In genomic region chr6:127142154-127143123, GRCm38 (mm10) we compare ENCODE assay signal across 8 mouse cellular contexts. TPM values are rescaled to one million over a fixed set of nuclear protein-coding genes. Genes with fewer than 3 reads are reported as not detected.
DNase-seq lines count a peak whose midpoint lies in the region; ATAC-seq and TF ChIP-seq lines count a peak whose summit lies in the region.

No protein-coding gene starts in this region.

- H3K27ac ChIP-seq in forebrain, embryonic 11.5 days (ENCODE audit: low read depth, low read length) = no peak overlapping the region
- H3K27ac ChIP-seq in hindbrain, postnatal 0 days = 0 out of 2 replicates have a peak overlapping the region, but pooled peaks have one; percentile 15
- no peak overlapping the region; the same call in 1 of the 2 replicates for H3K27ac ChIP-seq in neural tube, embryonic 14.5 days (ENCODE audit: low read depth, low read length)

- H3K9me3 ChIP-seq in forebrain, embryonic 11.5 days (ENCODE audit: control insufficient read depth, low read length) = no peaks in the 10 kb centered on the region
- no peaks in the 10 kb centered on the region for H3K9me3 ChIP-seq in hindbrain, postnatal 0 days (ENCODE audit: low read length)
- no peaks in the 10 kb centered on the region for H3K9me3 ChIP-seq in neural tube, embryonic 14.5 days (ENCODE audit: control insufficient read depth, low read length)

- H3K4me3 ChIP-seq in forebrain, embryonic 11.5 days (ENCODE audit: low read depth, low read length) = no peak overlapping the region
- no peak overlapping the region for H3K4me3 ChIP-seq in hindbrain, postnatal 0 days (ENCODE audit: low read length)
- H3K4me3 ChIP-seq in neural tube, embryonic 14.5 days (ENCODE audit: low read depth, low read length) = no peak overlapping the region

- 26% methylated on average over 10 of the region's 10 CpGs for WGBS in forebrain, embryonic 11.5 days
- 15% methylated on average over 9 of the region's 10 CpGs for WGBS in hindbrain, postnatal 0 days
- 31% methylated on average over 9 of the region's 10 CpGs for WGBS in neural tube, embryonic 14.5 days

- peak; percentile 44 to 54 for DNase-seq in left cerebral cortex, postnatal 25 days (ENCODE audit: low spot score in 2 of 2)
- no peak for DNase-seq in left cerebral cortex, adult 9 months (ENCODE audit: low spot score in 2 of 2)
- DNase-seq in adipocyte (ENCODE audit: low spot score) = peak; percentile 82
- DNase-seq in forebrain, embryonic 11.5 days (ENCODE audit: low spot score) = peak; percentile 76
- peak; percentile 89 for DNase-seq in hindbrain, postnatal 0 days (ENCODE audit: low spot score)
- DNase-seq in lung, adult 18-20 months = peak; percentile 22 to 58
- DNase-seq in layer of hippocampus, adult 8-10 months (ENCODE audit: low spot score in 2 of 2) = no peak

- no peak overlapping the region for H3K4me2 ChIP-seq in forebrain, embryonic 11.5 days (ENCODE audit: low read depth, low read length, severe bottlenecking)
- H3K4me2 ChIP-seq in hindbrain, postnatal 0 days (ENCODE audit: low read depth, low read length) = peak overlapping the region; percentile 35
- H3K4me2 ChIP-seq in neural tube, embryonic 14.5 days (ENCODE audit: low read depth, low read length) = no peak overlapping the region

- H3K36me3 ChIP-seq in forebrain, embryonic 11.5 days (ENCODE audit: control insufficient read depth, insufficient read depth, low read length) = peaks cover 19% of the 10 kb centered on the region
- no peaks in the 10 kb centered on the region for H3K36me3 ChIP-seq in hindbrain, postnatal 0 days (ENCODE audit: insufficient read depth, low read length)
- no peaks in the 10 kb centered on the region for H3K36me3 ChIP-seq in neural tube, embryonic 14.5 days (ENCODE audit: control insufficient read depth, insufficient read depth, low read length)

- peaks cover 9% of the 10 kb centered on the region; the same call in 1 of the 2 replicates for H3K4me1 ChIP-seq in forebrain, embryonic 11.5 days (replicated peaks; ENCODE audit: control insufficient read depth, insufficient read depth, low read length)
- H3K4me1 ChIP-seq in hindbrain, postnatal 0 days (ENCODE audit: insufficient read depth, low read length) = 0 out of 2 replicates have a peak, but pooled peaks cover 4% of the 10 kb centered on the region
- H3K4me1 ChIP-seq in neural tube, embryonic 14.5 days (ENCODE audit: control insufficient read depth, insufficient read depth, low read length) = no peaks in the 10 kb centered on the region

- ATAC-seq in forebrain, embryonic 11.5 days (replicated peaks; ENCODE audit: low FRiP score) = peak; percentile 57
- ATAC-seq in hindbrain, postnatal 0 days = peak; percentile 63
- peak; percentile 50; the same call in 1 of the 2 replicates for ATAC-seq in neural tube, embryonic 14.5 days (ENCODE audit: low read depth)

- TF ChIP-seq CTCF in hindbrain, postnatal 0 days (IDR thresholded peaks at IDR 0.05; ENCODE audit: low read depth) = peak; percentile 81

- no peaks in the 10 kb centered on the region for H3K27me3 ChIP-seq in forebrain, embryonic 11.5 days (ENCODE audit: control insufficient read depth, insufficient read depth, low read length)
- no peaks in the 10 kb centered on the region for H3K27me3 ChIP-seq in hindbrain, postnatal 0 days (ENCODE audit: insufficient read depth, low read length)
- H3K27me3 ChIP-seq in neural tube, embryonic 14.5 days (ENCODE audit: control insufficient read depth, insufficient read depth, low read length) = no peaks in the 10 kb centered on the region

- intact Hi-C loops in left cerebral cortex, postnatal 25 days (cut with DNase I) = no loop called here

- H3K9ac ChIP-seq in forebrain, embryonic 11.5 days (ENCODE audit: low read length) = no peak overlapping the region
- no peak overlapping the region for H3K9ac ChIP-seq in hindbrain, postnatal 0 days (replicated peaks; ENCODE audit: low read length)
- H3K9ac ChIP-seq in neural tube, embryonic 14.5 days (replicated peaks; ENCODE audit: low read depth, low read length) = no peak overlapping the region

RNA-seq across cellular contexts. Expression of gene Ccnd2, which starts 9.6 kb away (rescaled TPM):
- total RNA-seq in left cerebral cortex, postnatal 25 days (2021) = 10 to 100 TPM; 97.7 to 97.9 TPM
- polyA plus RNA-seq in forebrain, embryonic 11.5 days (2014; fragmentation: Nextera tagmentation; extraction: Ambion mirVana) = 1,258 and 1,292 TPM in 2 replicates
- 22.3 and 27.1 TPM in 2 replicates for total RNA-seq in hindbrain, postnatal 0 days (2014; rRNA removed)
- 229 and 263 TPM in 2 replicates for polyA plus RNA-seq in hindbrain, postnatal 0 days (2015; fragmentation: Nextera tagmentation; extraction: Ambion mirVana)
- polyA plus RNA-seq in neural tube, embryonic 14.5 days (2014; fragmentation: Nextera tagmentation; extraction: Ambion mirVana) = 78.2 and 110 TPM in 2 replicates
- 100 to 1,000 TPM in 3 of 4 experiments, 10 to 100 TPM in 1; 99.8 to 130 (median 120) TPM for total RNA-seq in layer of hippocampus, adult 8-10 months (2022)

RNA-seq across cellular contexts. Expression of gene Tigar, which starts 33.1 kb away (rescaled TPM):
- total RNA-seq in left cerebral cortex, postnatal 25 days (2021) = 10 to 100 TPM; 23.6 to 25.9 TPM
- polyA plus RNA-seq in forebrain, embryonic 11.5 days (2014; fragmentation: Nextera tagmentation; extraction: Ambion mirVana) = 5.3 and 6.8 TPM in 2 replicates
- total RNA-seq in hindbrain, postnatal 0 days (2014; rRNA removed) = 6.6 and 7.7 TPM in 2 replicates
- polyA plus RNA-seq in hindbrain, postnatal 0 days (2015; fragmentation: Nextera tagmentation; extraction: Ambion mirVana) = 4.9 and 5.2 TPM in 2 replicates
- 4.2 and 6.7 TPM in 2 replicates for polyA plus RNA-seq in neural tube, embryonic 14.5 days (2014; fragmentation: Nextera tagmentation; extraction: Ambion mirVana)
- 10 to 100 TPM; 24.8 to 31.6 (median 26.7) TPM for total RNA-seq in layer of hippocampus, adult 8-10 months (2022)

Comparison
In these comparisons a context has a peak if more than half of its experiments do, and no peak if none do; other contexts are left out.
1. DNase-seq: peak in left cerebral cortex, postnatal 25 days (2 of 2), adipocyte (single experiment), forebrain, embryonic 11.5 days (single experiment), hindbrain, postnatal 0 days (single experiment) and lung, adult 18-20 months (2 of 2); none in left cerebral cortex, adult 9 months (0 of 2) and layer of hippocampus, adult 8-10 months (0 of 2).
2. Peak in every context shown above with its lines, with median percentiles within 50 percentile points of each other: ATAC-seq.